Mouse (Mus musculus): Measurements from ENCODE around the gene Phlpp2. TPM values are rescaled to one million over a fixed set of nuclear protein-coding genes. Genes with fewer than 3 reads are reported as not detected.

Gene Phlpp2
- polyA plus RNA-seq, 1 experiment, result 3.0 TPM

GRCm38 (mm10) chr8:109947447-109948284 is 79.3 kb downstream of the Phlpp2 start:
- H3K79me3 ChIP-seq (ENCODE audit: low read depth), result no peaks in the 10 kb centered on the region
- no peak overlapping the region for H3K4me3 ChIP-seq (ENCODE audit: insufficient read depth, poor library complexity, severe bottlenecking)
- H3K36me3 ChIP-seq (ENCODE audit: control insufficient read depth, insufficient read depth), result peaks cover 7% of the 10 kb centered on the region
- no peaks in the 10 kb centered on the region for H3K27me3 ChIP-seq (ENCODE audit: control insufficient read depth, insufficient read depth, insufficient read length)
- H3ac ChIP-seq (ENCODE audit: control insufficient read depth, insufficient read length, low read depth), result no peak overlapping the region
- no peak for TF ChIP-seq CEBPB (IDR thresholded peaks at IDR 0.05; ENCODE audit: low read depth)
- TF ChIP-seq CTCF (IDR thresholded peaks at IDR 0.05; ENCODE audit: control insufficient read depth, insufficient read depth, insufficient read length), result no peak
- no peak for TF ChIP-seq MYOG (IDR thresholded peaks at IDR 0.05; ENCODE audit: control insufficient read depth, extremely low read depth, insufficient read length)
- no peak for TF ChIP-seq MYOD1 (IDR thresholded peaks at IDR 0.05; ENCODE audit: control insufficient read depth, insufficient read length, low read depth)
- no peak for TF ChIP-seq USF1 (IDR thresholded peaks at IDR 0.05; ENCODE audit: low read depth)
- no peak for TF ChIP-seq FOSL1 (IDR thresholded peaks at IDR 0.05; ENCODE audit: insufficient read depth, low read length, poor library complexity, severe bottlenecking)
- TF ChIP-seq MAX (IDR thresholded peaks at IDR 0.05), result no peak
- no peaks in the 10 kb centered on the region for H3K79me2 ChIP-seq (ENCODE audit: control insufficient read depth, insufficient read depth)

GRCm38 (mm10) chr8:109948285-109948564 is 79.9 kb downstream of the Phlpp2 start:
- peaks cover 5% of the 10 kb centered on the region for H3K36me3 ChIP-seq (ENCODE audit: control insufficient read depth, insufficient read depth)
- H3K4me3 ChIP-seq (ENCODE audit: insufficient read depth, poor library complexity, severe bottlenecking), result no peak overlapping the region
- H3ac ChIP-seq (ENCODE audit: control insufficient read depth, insufficient read length, low read depth), result no peak overlapping the region
- H3K79me2 ChIP-seq (ENCODE audit: control insufficient read depth, insufficient read depth), result no peaks in the 10 kb centered on the region
- H3K27me3 ChIP-seq (ENCODE audit: control insufficient read depth, insufficient read depth, insufficient read length), result no peaks in the 10 kb centered on the region
- TF ChIP-seq CTCF (IDR thresholded peaks at IDR 0.05; ENCODE audit: control insufficient read depth, insufficient read depth, insufficient read length) (no peak), MAX (IDR thresholded peaks at IDR 0.05) (no peak), FOSL1 (IDR thresholded peaks at IDR 0.05; ENCODE audit: insufficient read depth, low read length, poor library complexity, severe bottlenecking) (no peak), CEBPB (IDR thresholded peaks at IDR 0.05; ENCODE audit: low read depth) (no peak)
- no peaks in the 10 kb centered on the region for H3K79me3 ChIP-seq (ENCODE audit: low read depth)

- no peak overlapping the region for H3K4me3 ChIP-seq (ENCODE audit: insufficient read depth, poor library complexity, severe bottlenecking)
- no peaks in the 10 kb centered on the region for H3K79me2 ChIP-seq (ENCODE audit: control insufficient read depth, insufficient read depth)
- no peak overlapping the region for H3ac ChIP-seq (ENCODE audit: control insufficient read depth, insufficient read length, low read depth)
- H3K27me3 ChIP-seq (ENCODE audit: control insufficient read depth, insufficient read depth, insufficient read length), result no peaks in the 10 kb centered on the region
- H3K36me3 ChIP-seq (ENCODE audit: control insufficient read depth, insufficient read depth), result no peaks in the 10 kb centered on the region
- no peaks in the 10 kb centered on the region for H3K79me3 ChIP-seq (ENCODE audit: low read depth)
- TF ChIP-seq MYOG (IDR thresholded peaks at IDR 0.05; ENCODE audit: control insufficient read depth, extremely low read depth, insufficient read length) (no peak), MYOD1 (IDR thresholded peaks at IDR 0.05; ENCODE audit: control insufficient read depth, insufficient read length, low read depth) (no peak), USF1 (IDR thresholded peaks at IDR 0.05; ENCODE audit: low read depth) (no peak), MAX (IDR thresholded peaks at IDR 0.05) (no peak), FOSL1 (IDR thresholded peaks at IDR 0.05; ENCODE audit: insufficient read depth, low read length, poor library complexity, severe bottlenecking) (no peak)
Measured at GRCm38 (mm10) chr8:109952171-109952570, 83.8 kb downstream of the Phlpp2 start.

DNA sequence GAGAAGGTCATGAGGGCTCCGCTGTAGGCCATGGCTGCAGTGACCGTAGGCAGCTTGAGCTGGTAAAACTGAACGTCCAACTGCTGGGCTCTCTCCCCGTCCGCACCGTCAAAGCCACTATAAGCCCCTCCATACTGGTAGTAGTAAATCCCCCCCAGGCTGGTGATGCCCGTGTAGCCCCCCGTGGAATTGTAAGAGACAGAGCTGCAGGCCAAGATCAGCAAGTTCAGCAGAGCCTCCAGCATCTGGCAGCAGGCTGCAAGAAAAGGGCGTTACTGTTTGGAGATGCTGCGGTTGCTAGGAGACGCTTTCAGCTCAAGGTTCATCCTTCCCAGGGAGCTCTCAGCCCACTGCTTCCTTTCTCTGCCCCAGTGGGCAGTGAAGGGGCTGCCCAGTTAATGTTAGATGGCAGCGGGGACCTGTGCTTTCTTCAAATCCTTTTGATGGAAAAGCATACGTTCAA is 86.2 kb downstream of the Phlpp2 start:
- Histone ChIP-seq H3K36me3 (ENCODE audit: control insufficient read depth, insufficient read depth) (no peaks in the 10 kb centered on the region), H3K79me2 (ENCODE audit: control insufficient read depth, insufficient read depth) (no peaks in the 10 kb centered on the region), H3K79me3 (ENCODE audit: low read depth) (no peaks in the 10 kb centered on the region), H3K4me3 (ENCODE audit: insufficient read depth, poor library complexity, severe bottlenecking) (no peak overlapping the region), H3K27me3 (ENCODE audit: control insufficient read depth, insufficient read depth, insufficient read length) (no peaks in the 10 kb centered on the region), H3ac (ENCODE audit: control insufficient read depth, insufficient read length, low read depth) (no peak overlapping the region)
- TF ChIP-seq MYOD1 (IDR thresholded peaks at IDR 0.05; ENCODE audit: control insufficient read depth, insufficient read length, low read depth) (no peak), CEBPB (IDR thresholded peaks at IDR 0.05; ENCODE audit: low read depth) (no peak), CTCF (IDR thresholded peaks at IDR 0.05; ENCODE audit: control insufficient read depth, insufficient read depth, insufficient read length) (no peak), MYOG (IDR thresholded peaks at IDR 0.05; ENCODE audit: control insufficient read depth, extremely low read depth, insufficient read length) (no peak), MAX (IDR thresholded peaks at IDR 0.05) (no peak), FOSL1 (IDR thresholded peaks at IDR 0.05; ENCODE audit: insufficient read depth, low read length, poor library complexity, severe bottlenecking) (no peak), USF1 (IDR thresholded peaks at IDR 0.05; ENCODE audit: low read depth) (no peak)

DNA sequence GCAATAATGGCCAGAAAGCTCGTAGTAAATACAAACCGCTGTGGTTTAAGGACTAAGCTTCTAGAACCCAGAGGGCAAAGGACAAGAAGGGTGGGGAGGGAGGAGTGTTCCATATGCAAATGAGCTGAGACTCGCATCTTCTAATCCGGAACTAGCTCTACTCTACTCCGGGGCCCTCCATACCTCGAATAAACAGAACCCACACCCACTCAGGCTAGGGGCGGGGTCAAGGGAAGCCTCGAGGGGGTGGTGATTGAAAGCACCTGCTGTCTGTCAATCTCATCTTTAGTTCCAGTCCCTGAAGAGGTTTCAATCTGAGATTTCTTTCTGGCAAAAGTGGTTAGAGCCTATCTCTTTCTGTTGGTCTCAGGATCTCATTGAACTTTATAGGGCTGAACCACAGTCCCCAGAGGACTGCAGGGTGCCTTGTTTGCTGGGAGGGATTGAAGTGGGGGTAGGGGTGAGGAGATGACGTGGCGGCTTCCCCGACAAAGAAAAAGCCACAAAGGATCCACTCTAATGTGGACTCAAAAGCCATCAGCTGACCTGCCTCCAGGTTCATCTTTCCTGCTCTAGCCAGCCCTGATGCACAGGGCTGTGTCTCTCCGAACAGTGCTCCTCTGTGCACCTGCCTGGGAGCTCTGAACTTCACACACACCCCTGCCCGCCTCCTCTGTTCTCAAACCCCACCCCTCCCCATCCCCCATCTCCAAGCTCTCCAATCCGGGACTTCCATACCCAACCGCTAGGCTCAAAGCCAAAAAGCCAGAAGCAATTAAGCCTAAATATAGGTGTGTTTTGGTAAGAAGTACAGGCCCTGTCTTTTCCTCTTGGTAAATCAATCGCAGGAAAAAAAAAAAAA is 89.1 kb downstream of the Phlpp2 start:
- Histone ChIP-seq H3K27me3 (ENCODE audit: control insufficient read depth, insufficient read depth, insufficient read length) (no peaks in the 10 kb centered on the region), H3ac (ENCODE audit: control insufficient read depth, insufficient read length, low read depth) (no peak overlapping the region), H3K79me3 (ENCODE audit: low read depth) (no peaks in the 10 kb centered on the region), H3K36me3 (ENCODE audit: control insufficient read depth, insufficient read depth) (no peaks in the 10 kb centered on the region), H3K4me3 (ENCODE audit: insufficient read depth, poor library complexity, severe bottlenecking) (no peak overlapping the region), H3K79me2 (ENCODE audit: control insufficient read depth, insufficient read depth) (no peaks in the 10 kb centered on the region)
- TF ChIP-seq MAX (IDR thresholded peaks at IDR 0.05) (peak; percentile 34), CTCF (IDR thresholded peaks at IDR 0.05; ENCODE audit: control insufficient read depth, insufficient read depth, insufficient read length) (no peak), USF1 (IDR thresholded peaks at IDR 0.05; ENCODE audit: low read depth) (peak; percentile 68), MYOG (IDR thresholded peaks at IDR 0.05; ENCODE audit: control insufficient read depth, extremely low read depth, insufficient read length) (no peak), FOSL1 (IDR thresholded peaks at IDR 0.05; ENCODE audit: insufficient read depth, low read length, poor library complexity, severe bottlenecking) (peak; percentile 6), MYOD1 (IDR thresholded peaks at IDR 0.05; ENCODE audit: control insufficient read depth, insufficient read length, low read depth) (peak; percentile 92), CEBPB (IDR thresholded peaks at IDR 0.05; ENCODE audit: low read depth) (no peak)

Data from C2C12 (cell line).